Mouse (Mus musculus) lung, embryonic 15.5 days (tissue): ENCODE data around the gene Gpr75. TPM values are rescaled to one million over a fixed set of nuclear protein-coding genes. Genes with fewer than 3 reads are reported as not detected.

ENCODE experiments used
- polyA plus RNA-seq: library from polyadenylated mRNA; unstranded; fragments of >200 nt; fragmentation: Nextera tagmentation; extraction: Ambion mirVana; gene quantifications from 2 replicates; pipeline ENCODE4 v1.2.1, GENCODE M21; 2015

The Gpr75 gene
- polyA plus RNA-seq, 1 experiment from 2014 or later = 0.07 TPM

Other genes with a start within 250 kb of the Gpr75 start
- 30.6 and 30.7 TPM in 2 replicates for gene Acyp2, start 235.8 kb upstream of the Gpr75 start, polyA plus RNA-seq
- gene Psme4, start 113.6 kb upstream of the Gpr75 start, polyA plus RNA-seq = 14.8 and 17.6 TPM in 2 replicates
- gene Asb3, start 58 bp downstream of the Gpr75 start, polyA plus RNA-seq = 28.1 and 30.8 TPM in 2 replicates
- gene Erlec1, start 69.0 kb downstream of the Gpr75 start, polyA plus RNA-seq = 10.4 and 10.9 TPM in 2 replicates
- gene Chac2, start 101.0 kb downstream of the Gpr75 start, polyA plus RNA-seq = 16.3 and 16.9 TPM in 2 replicates